Mouse (Mus musculus): ENCODE results near the gene Htatsf1. TPM values are rescaled to one million over a fixed set of nuclear protein-coding genes. Genes with fewer than 3 reads are reported as not detected.

The Htatsf1 gene
- polyA plus RNA-seq (2014; fragmentation: Nextera tagmentation; extraction: Ambion mirVana), result 50.6 and 55.4 TPM in 2 replicates

GRCm38 (mm10) chrX:57053174-57053992, at the start of gene Htatsf1:
Gene Htatsf1, plus strand, starts transcription at chrX:57053583.
- H3K9ac ChIP-seq (ENCODE audit: low read depth, low read length), result peak within 1 kb of the TSS; percentile 74
- H3K36me3 ChIP-seq (ENCODE audit: control insufficient read depth, insufficient read depth, low read length), result no peaks in the 10 kb centered on the region
- no peaks in the 10 kb centered on the region for H3K27me3 ChIP-seq (replicated peaks; ENCODE audit: control insufficient read depth, insufficient read depth, low read length)
- peak within 1 kb of the TSS; percentile 55 for H3K4me2 ChIP-seq
- DNase-seq (ENCODE audit: low spot score), result peak; percentile 79
- peak within 1 kb of the TSS; percentile 80 for H3K27ac ChIP-seq (ENCODE audit: low read depth, low read length)
- no peaks in the 10 kb centered on the region for H3K4me1 ChIP-seq (replicated peaks; ENCODE audit: control insufficient read depth, insufficient read depth, low read length)
- ATAC-seq (replicated peaks; ENCODE audit: low FRiP score), result peak; percentile 97
- 14% methylated on average over 68 of the region's 85 CpGs for WGBS
- peak within 1 kb of the TSS; percentile 60 for H3K4me3 ChIP-seq (ENCODE audit: low read depth, low read length)
- H3K9me3 ChIP-seq (ENCODE audit: control insufficient read depth, low read length), result no peaks in the 10 kb centered on the region

- Histone ChIP-seq H3K9me3 (ENCODE audit: control insufficient read depth, low read length) (no peaks in the 10 kb centered on the region), H3K4me3 (ENCODE audit: low read depth, low read length) (no peak overlapping the region), H3K27me3 (replicated peaks; ENCODE audit: control insufficient read depth, insufficient read depth, low read length) (no peaks in the 10 kb centered on the region), H3K36me3 (ENCODE audit: control insufficient read depth, insufficient read depth, low read length) (no peaks in the 10 kb centered on the region), H3K27ac (ENCODE audit: low read depth, low read length) (no peak overlapping the region), H3K4me2 (no peak overlapping the region), H3K9ac (ENCODE audit: low read depth, low read length) (no peak overlapping the region), H3K4me1 (replicated peaks; ENCODE audit: control insufficient read depth, insufficient read depth, low read length) (no peaks in the 10 kb centered on the region)
- DNase-seq (ENCODE audit: low spot score) (no peak), ATAC-seq (replicated peaks; ENCODE audit: low FRiP score) (no peak)
- 68% methylated on average over 2 of the region's 2 CpGs for WGBS
Observed at GRCm38 (mm10) chrX:57012891-57013290, 40.5 kb upstream of the Htatsf1 start.

GRCm38 (mm10) chrX:57042774-57043173, 10.6 kb upstream of the Htatsf1 start, which contains the start of gene Brs3:
Gene Brs3, plus strand, starts transcription at chrX:57043074.
- WGBS, result 72% methylated on average over 5 of the region's 5 CpGs
- Histone ChIP-seq H3K27ac (ENCODE audit: low read depth, low read length) (no peak within 1 kb of the TSS), H3K9me3 (ENCODE audit: control insufficient read depth, low read length) (no peaks in the 10 kb centered on the region), H3K36me3 (ENCODE audit: control insufficient read depth, insufficient read depth, low read length) (no peaks in the 10 kb centered on the region), H3K4me3 (ENCODE audit: low read depth, low read length) (no peak within 1 kb of the TSS), H3K4me1 (replicated peaks; ENCODE audit: control insufficient read depth, insufficient read depth, low read length) (no peaks in the 10 kb centered on the region), H3K4me2 (no peak within 1 kb of the TSS), H3K9ac (ENCODE audit: low read depth, low read length) (no peak within 1 kb of the TSS), H3K27me3 (replicated peaks; ENCODE audit: control insufficient read depth, insufficient read depth, low read length) (no peaks in the 10 kb centered on the region)
- no peak for DNase-seq (ENCODE audit: low spot score)
- no peak for ATAC-seq (replicated peaks; ENCODE audit: low FRiP score)

GRCm38 (mm10) chrX:57043869-57044268, 9.5 kb upstream of the Htatsf1 start:
- Histone ChIP-seq H3K27me3 (replicated peaks; ENCODE audit: control insufficient read depth, insufficient read depth, low read length) (no peaks in the 10 kb centered on the region), H3K9me3 (ENCODE audit: control insufficient read depth, low read length) (no peaks in the 10 kb centered on the region), H3K36me3 (ENCODE audit: control insufficient read depth, insufficient read depth, low read length) (no peaks in the 10 kb centered on the region), H3K27ac (ENCODE audit: low read depth, low read length) (no peak overlapping the region), H3K4me3 (ENCODE audit: low read depth, low read length) (no peak overlapping the region), H3K9ac (ENCODE audit: low read depth, low read length) (no peak overlapping the region), H3K4me2 (no peak overlapping the region), H3K4me1 (replicated peaks; ENCODE audit: control insufficient read depth, insufficient read depth, low read length) (no peaks in the 10 kb centered on the region)
- DNase-seq (ENCODE audit: low spot score) (no peak), ATAC-seq (replicated peaks; ENCODE audit: low FRiP score) (no peak)
- WGBS, result 84% methylated on average over 6 of the region's 6 CpGs

- no peaks in the 10 kb centered on the region for H3K27me3 ChIP-seq (replicated peaks; ENCODE audit: control insufficient read depth, insufficient read depth, low read length)
- H3K4me1 ChIP-seq (replicated peaks; ENCODE audit: control insufficient read depth, insufficient read depth, low read length), result no peaks in the 10 kb centered on the region
- peak; percentile 46; the same call in 1 of the 2 replicates for ATAC-seq (replicated peaks; ENCODE audit: low FRiP score)
- peak overlapping the region; percentile 60 for H3K4me3 ChIP-seq (ENCODE audit: low read depth, low read length)
- peak overlapping the region; percentile 80 for H3K27ac ChIP-seq (ENCODE audit: low read depth, low read length)
- WGBS, result 16% methylated on average over 4 of the region's 4 CpGs
- no peaks in the 10 kb centered on the region for H3K36me3 ChIP-seq (ENCODE audit: control insufficient read depth, insufficient read depth, low read length)
- DNase-seq (ENCODE audit: low spot score), result no peak
- peak overlapping the region; percentile 74 for H3K9ac ChIP-seq (ENCODE audit: low read depth, low read length)
- peak overlapping the region; percentile 55 for H3K4me2 ChIP-seq
- H3K9me3 ChIP-seq (ENCODE audit: control insufficient read depth, low read length), result no peaks in the 10 kb centered on the region
Observed at GRCm38 (mm10) chrX:57052848-57053173, 572 bp upstream of the Htatsf1 start.

GRCm38 (mm10) chrX:57053993-57054385, 606 bp downstream of the Htatsf1 start:
- Histone ChIP-seq H3K27ac (ENCODE audit: low read depth, low read length) (no peak overlapping the region), H3K4me2 (peak overlapping the region; percentile 53), H3K27me3 (replicated peaks; ENCODE audit: control insufficient read depth, insufficient read depth, low read length) (no peaks in the 10 kb centered on the region), H3K9ac (ENCODE audit: low read depth, low read length) (peak overlapping the region; percentile 74), H3K9me3 (ENCODE audit: control insufficient read depth, low read length) (no peaks in the 10 kb centered on the region), H3K36me3 (ENCODE audit: control insufficient read depth, insufficient read depth, low read length) (no peaks in the 10 kb centered on the region), H3K4me3 (ENCODE audit: low read depth, low read length) (peak overlapping the region; percentile 60), H3K4me1 (replicated peaks; ENCODE audit: control insufficient read depth, insufficient read depth, low read length) (no peaks in the 10 kb centered on the region)
- DNase-seq (ENCODE audit: low spot score) (no peak), ATAC-seq (replicated peaks; ENCODE audit: low FRiP score) (peak; percentile 30; the same call in 1 of the 2 replicates)
- 19% methylated on average over 11 of the region's 11 CpGs for WGBS

GRCm38 (mm10) chrX:57081496-57081895, 28.1 kb downstream of the Htatsf1 start:
- Histone ChIP-seq H3K27me3 (replicated peaks; ENCODE audit: control insufficient read depth, insufficient read depth, low read length) (no peaks in the 10 kb centered on the region), H3K36me3 (ENCODE audit: control insufficient read depth, insufficient read depth, low read length) (no peaks in the 10 kb centered on the region), H3K27ac (ENCODE audit: low read depth, low read length) (no peak overlapping the region), H3K4me2 (no peak overlapping the region), H3K9me3 (ENCODE audit: control insufficient read depth, low read length) (no peaks in the 10 kb centered on the region), H3K4me1 (replicated peaks; ENCODE audit: control insufficient read depth, insufficient read depth, low read length) (no peaks in the 10 kb centered on the region), H3K9ac (ENCODE audit: low read depth, low read length) (no peak overlapping the region), H3K4me3 (ENCODE audit: low read depth, low read length) (no peak overlapping the region)
- ATAC-seq (replicated peaks; ENCODE audit: low FRiP score) (no peak), DNase-seq (ENCODE audit: low spot score) (no peak)
- 69% methylated on average over 5 of the region's 5 CpGs for WGBS

- DNase-seq (ENCODE audit: low spot score) (no peak), ATAC-seq (replicated peaks; ENCODE audit: low FRiP score) (no peak)
- Histone ChIP-seq H3K27me3 (replicated peaks; ENCODE audit: control insufficient read depth, insufficient read depth, low read length) (no peaks in the 10 kb centered on the region), H3K4me1 (replicated peaks; ENCODE audit: control insufficient read depth, insufficient read depth, low read length) (no peaks in the 10 kb centered on the region), H3K4me2 (no peak within 1 kb of the TSS), H3K9ac (ENCODE audit: low read depth, low read length) (no peak within 1 kb of the TSS), H3K4me3 (ENCODE audit: low read depth, low read length) (no peak within 1 kb of the TSS), H3K27ac (ENCODE audit: low read depth, low read length) (no peak within 1 kb of the TSS), H3K36me3 (ENCODE audit: control insufficient read depth, insufficient read depth, low read length) (no peaks in the 10 kb centered on the region), H3K9me3 (ENCODE audit: control insufficient read depth, low read length) (no peaks in the 10 kb centered on the region)
- WGBS, result 82% methylated on average over 4 of the region's 4 CpGs
Observed at GRCm38 (mm10) chrX:57087806-57088205, 34.4 kb downstream of the Htatsf1 start, which contains the start of gene Vgll1. Gene Vgll1, plus strand, starts transcription at chrX:57088106.

- H3K9ac ChIP-seq (ENCODE audit: low read depth, low read length), result no peak overlapping the region
- H3K27ac ChIP-seq (ENCODE audit: low read depth, low read length), result no peak overlapping the region
- no peak overlapping the region for H3K4me2 ChIP-seq
- 85% methylated on average over 1 of the region's 1 CpGs for WGBS
- no peak overlapping the region for H3K4me3 ChIP-seq (ENCODE audit: low read depth, low read length)
- DNase-seq (ENCODE audit: low spot score) (no peak), ATAC-seq (replicated peaks; ENCODE audit: low FRiP score) (no peak)
- H3K27me3 ChIP-seq (replicated peaks; ENCODE audit: control insufficient read depth, insufficient read depth, low read length), result no peaks in the 10 kb centered on the region
- H3K4me1 ChIP-seq (replicated peaks; ENCODE audit: control insufficient read depth, insufficient read depth, low read length), result no peaks in the 10 kb centered on the region
- no peaks in the 10 kb centered on the region for H3K36me3 ChIP-seq (ENCODE audit: control insufficient read depth, insufficient read depth, low read length)
- H3K9me3 ChIP-seq (ENCODE audit: control insufficient read depth, low read length), result no peaks in the 10 kb centered on the region
Observed at GRCm38 (mm10) chrX:57103415-57103814, 50.0 kb downstream of the Htatsf1 start.

All from liver, embryonic 11.5 days (tissue).